Mouse (Mus musculus) E14TG2a.4 (cell line): Measurements from ENCODE around the gene Cr2.

Source experiments
- CTCF ChIP-seq: conservative IDR thresholded peaks from 2 replicates; pipeline ENCODE4 v1.5.1; 2014; ENCODE audit warnings: low read length
- NANOG ChIP-seq: IDR thresholded peaks from 2 replicates; pipeline ENCODE4 v1.6.1; 2014; ENCODE audit warnings: borderline replicate concordance, low read length, mixed read lengths

- TF ChIP-seq CTCF = no peak
- no peak for TF ChIP-seq NANOG
These were observed at the start of gene Cr2 for GRCm38 (mm10) chr1:195175980-195176931.
